In the genomic region with DNA sequence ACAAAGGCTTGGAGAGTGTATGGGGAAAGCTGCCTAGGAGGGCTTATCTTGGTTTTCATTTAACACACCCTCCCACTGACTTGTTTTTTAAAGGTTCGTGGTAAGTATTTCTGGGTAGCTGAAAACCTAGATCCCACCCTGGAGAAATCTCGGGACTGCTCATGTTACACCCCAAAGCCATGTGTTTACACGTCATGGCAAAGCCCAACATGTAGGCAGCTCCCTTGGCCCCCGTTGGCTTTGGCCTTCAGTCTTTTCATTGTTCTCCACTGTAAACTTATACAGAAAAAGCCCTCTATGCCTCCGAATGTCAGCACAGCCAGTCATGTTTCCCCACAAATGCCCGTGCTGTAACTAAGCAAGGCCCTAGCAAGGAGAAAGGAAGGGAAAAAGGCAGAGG, we compare ENCODE assay signal across 23 mouse cellular contexts.
DNase-seq lines count a peak whose midpoint lies in the region; ATAC-seq and TF ChIP-seq lines count a peak whose summit lies in the region.
"Had no signal": no experiment of that assay in that cellular context is flagged by ENCODE, and none has a peak within 500 bp of the region (broad histone marks: within the 10 kb centered on the region; RNA-seq: fewer than 3 reads in every experiment).

No protein-coding gene starts in this region.

- H3K36me3 ChIP-seq in hindbrain, embryonic 10.5 days: no peaks in the 10 kb centered on the region
- H3K36me3 ChIP-seq in hindbrain, embryonic 11.5 days (ENCODE audit: control insufficient read depth, insufficient read depth, low read length): no peaks in the 10 kb centered on the region
- H3K36me3 ChIP-seq in embryonic facial prominence, embryonic 10.5 days (replicated peaks): no peaks in the 10 kb centered on the region
- H3K36me3 ChIP-seq in embryonic facial prominence, embryonic 13.5 days: no peaks in the 10 kb centered on the region
- no peaks in the 10 kb centered on the region for H3K36me3 ChIP-seq in limb, embryonic 14.5 days (ENCODE audit: control insufficient read depth, insufficient read depth, low read length)
- H3K36me3 ChIP-seq in intestine, postnatal 0 days (ENCODE audit: control insufficient read depth, insufficient read depth): no peaks in the 10 kb centered on the region
- H3K36me3 ChIP-seq: liver, embryonic 15.5 days; neural tube, embryonic 15.5 days had no signal

- peaks cover 47% of the 10 kb centered on the region for H3K4me1 ChIP-seq in hindbrain, embryonic 10.5 days (replicated peaks)
- H3K4me1 ChIP-seq in hindbrain, embryonic 11.5 days (replicated peaks; ENCODE audit: control insufficient read depth, insufficient read depth, low read length): peaks cover 6% of the 10 kb centered on the region; the same call in 1 of the 2 replicates
- peaks cover 54% of the 10 kb centered on the region for H3K4me1 ChIP-seq in embryonic facial prominence, embryonic 10.5 days
- peaks cover 62% of the 10 kb centered on the region for H3K4me1 ChIP-seq in embryonic facial prominence, embryonic 13.5 days
- H3K4me1 ChIP-seq in limb, embryonic 14.5 days (ENCODE audit: control insufficient read depth, insufficient read depth, low read length): peaks cover 41% of the 10 kb centered on the region
- 0 out of 2 replicates have a peak, but pooled peaks cover 5% of the 10 kb centered on the region for H3K4me1 ChIP-seq in intestine, postnatal 0 days (replicated peaks; ENCODE audit: control insufficient read depth, insufficient read depth, low read length)

- peak overlapping the region; percentile 66 for H3K27ac ChIP-seq in hindbrain, embryonic 10.5 days
- H3K27ac ChIP-seq in hindbrain, embryonic 11.5 days (ENCODE audit: low read depth, low read length): no peak overlapping the region
- peak overlapping the region; percentile 73 for H3K27ac ChIP-seq in embryonic facial prominence, embryonic 10.5 days (replicated peaks)
- H3K27ac ChIP-seq in embryonic facial prominence, embryonic 13.5 days: peak overlapping the region; percentile 94
- H3K27ac ChIP-seq in limb, embryonic 14.5 days (replicated peaks; ENCODE audit: low read depth, low read length): peak overlapping the region; percentile 83
- H3K27ac ChIP-seq in intestine, postnatal 0 days (ENCODE audit: low read depth, low read length): no peak overlapping the region
- H3K27ac ChIP-seq: liver, embryonic 15.5 days; macrophage; neural tube, embryonic 15.5 days had no signal

- H3K27me3 ChIP-seq in hindbrain, embryonic 10.5 days (ENCODE audit: insufficient read depth, poor library complexity, severe bottlenecking): peaks cover 17% of the 10 kb centered on the region
- no peaks in the 10 kb centered on the region for H3K27me3 ChIP-seq in hindbrain, embryonic 11.5 days (ENCODE audit: control insufficient read depth, insufficient read depth, low read length)
- peaks cover 12% of the 10 kb centered on the region; the same call in 1 of the 2 replicates for H3K27me3 ChIP-seq in embryonic facial prominence, embryonic 10.5 days (replicated peaks; ENCODE audit: low read depth, poor library complexity, severe bottlenecking)
- peaks cover 16% of the 10 kb centered on the region; the same call in 1 of the 2 replicates for H3K27me3 ChIP-seq in embryonic facial prominence, embryonic 13.5 days
- no peaks in the 10 kb centered on the region for H3K27me3 ChIP-seq in limb, embryonic 14.5 days (ENCODE audit: control insufficient read depth, insufficient read depth, low read length)
- H3K27me3 ChIP-seq in intestine, postnatal 0 days (replicated peaks; ENCODE audit: control insufficient read depth, insufficient read depth, low read length): no peaks in the 10 kb centered on the region
- H3K27me3 ChIP-seq: liver, embryonic 15.5 days; Patski had no signal

- WGBS in hindbrain, embryonic 10.5 days: 63% methylated on average over 6 of the region's 6 CpGs
- 65% methylated on average over 6 of the region's 6 CpGs for WGBS in hindbrain, embryonic 11.5 days
- 51% methylated on average over 6 of the region's 6 CpGs for WGBS in embryonic facial prominence, embryonic 10.5 days
- 23% methylated on average over 6 of the region's 6 CpGs for WGBS in embryonic facial prominence, embryonic 13.5 days
- 23% methylated on average over 6 of the region's 6 CpGs for WGBS in limb, embryonic 14.5 days
- WGBS in intestine, postnatal 0 days: 69% methylated on average over 6 of the region's 6 CpGs

- no peak for TF ChIP-seq POLR2A in limb, embryonic 14.5 days (IDR thresholded peaks at IDR 0.05; ENCODE audit: borderline replicate concordance, extremely low read depth, insufficient read depth, insufficient read length)

- no peak for TF ChIP-seq CTCF in intestine, postnatal 0 days (IDR thresholded peaks at IDR 0.05; ENCODE audit: low read depth)

- no peak overlapping the region for H3K4me2 ChIP-seq in hindbrain, embryonic 11.5 days (replicated peaks; ENCODE audit: low read depth, low read length)
- no peak overlapping the region for H3K4me2 ChIP-seq in embryonic facial prominence, embryonic 13.5 days
- no peak overlapping the region for H3K4me2 ChIP-seq in limb, embryonic 14.5 days (replicated peaks; ENCODE audit: low read depth, low read length, severe bottlenecking)
- H3K4me2 ChIP-seq in intestine, postnatal 0 days (replicated peaks; ENCODE audit: low read depth): no peak overlapping the region
- H3K4me2 ChIP-seq: liver, embryonic 15.5 days; midbrain, embryonic 11.5 days; neural tube, embryonic 15.5 days had no signal

- H3K4me3 ChIP-seq in hindbrain, embryonic 10.5 days: no peak overlapping the region
- H3K4me3 ChIP-seq in hindbrain, embryonic 11.5 days (ENCODE audit: low read depth, low read length): no peak overlapping the region
- H3K4me3 ChIP-seq in embryonic facial prominence, embryonic 10.5 days: no peak overlapping the region
- no peak overlapping the region for H3K4me3 ChIP-seq in embryonic facial prominence, embryonic 13.5 days
- H3K4me3 ChIP-seq in limb, embryonic 14.5 days (replicated peaks; ENCODE audit: low read length): no peak overlapping the region
- H3K4me3 ChIP-seq in intestine, postnatal 0 days (ENCODE audit: low read depth, low read length): no peak overlapping the region
- H3K4me3 ChIP-seq: liver, embryonic 15.5 days; neural tube, embryonic 15.5 days had no signal

- no peak for ATAC-seq in hindbrain, embryonic 11.5 days (ENCODE audit: low FRiP score)
- ATAC-seq in embryonic facial prominence, embryonic 13.5 days (ENCODE audit: insufficient number of reproducible peaks, insufficient read depth, low FRiP score, low TSS enrichment, low read depth): peak; percentile 62; the same call in 1 of the 2 replicates
- ATAC-seq in limb, embryonic 14.5 days (ENCODE audit: low FRiP score, low read depth): peak; percentile 58; the same call in 1 of the 2 replicates
- ATAC-seq in intestine, postnatal 0 days: no peak
- ATAC-seq: forebrain, embryonic 16.5 days; inflammation-experienced regulatory T-cells, adult 6 months; Patski had no signal

- no peak for DNase-seq in hindbrain, embryonic 10.5 days (ENCODE audit: low spot score)
- DNase-seq in hindbrain, embryonic 11.5 days (ENCODE audit: low spot score): no peak
- no peak for DNase-seq in embryonic facial prominence, embryonic 10.5 days (ENCODE audit: low spot score)
- peak; percentile 52 for DNase-seq in limb, embryonic 14.5 days (ENCODE audit: low spot score)
- DNase-seq in embryo, embryonic 10.5 days (ENCODE audit: low spot score): no peak
- DNase-seq: adrenal gland, adult 8-10 months; cerebellum, adult 9-10 months; gastrocnemius, postnatal 36 days; heart, postnatal 36 days; kidney, adult 8-10 months; kidney, postnatal 25 days; left cerebral cortex, postnatal 4 days; right cerebral cortex, postnatal 25 days; thymus, postnatal 36 days had no signal

- no peak overlapping the region for H3K9ac ChIP-seq in hindbrain, embryonic 11.5 days (ENCODE audit: low read depth, low read length)
- H3K9ac ChIP-seq in embryonic facial prominence, embryonic 13.5 days: no peak overlapping the region
- no peak overlapping the region for H3K9ac ChIP-seq in limb, embryonic 14.5 days (ENCODE audit: low read depth, low read length, severe bottlenecking)
- no peak overlapping the region for H3K9ac ChIP-seq in intestine, postnatal 0 days (ENCODE audit: low read depth, low read length)
- H3K9ac ChIP-seq: liver, embryonic 15.5 days; neural tube, embryonic 15.5 days had no signal

- no peaks in the 10 kb centered on the region for H3K9me3 ChIP-seq in hindbrain, embryonic 10.5 days
- no peaks in the 10 kb centered on the region for H3K9me3 ChIP-seq in hindbrain, embryonic 11.5 days (ENCODE audit: control insufficient read depth, low read length)
- H3K9me3 ChIP-seq in embryonic facial prominence, embryonic 10.5 days: no peaks in the 10 kb centered on the region
- H3K9me3 ChIP-seq in embryonic facial prominence, embryonic 13.5 days: no peaks in the 10 kb centered on the region
- no peaks in the 10 kb centered on the region for H3K9me3 ChIP-seq in limb, embryonic 14.5 days (ENCODE audit: control insufficient read depth, low read length)
- H3K9me3 ChIP-seq in intestine, postnatal 0 days (ENCODE audit: control insufficient read depth): no peaks in the 10 kb centered on the region
- H3K9me3 ChIP-seq: liver, embryonic 15.5 days; neural tube, embryonic 15.5 days had no signal

Comparison
In these comparisons a context has a peak if more than half of its experiments do, and no peak if none do; other contexts are left out.
1. H3K27ac ChIP-seq: peak in hindbrain, embryonic 10.5 days (single experiment), embryonic facial prominence, embryonic 10.5 days (single experiment), embryonic facial prominence, embryonic 13.5 days (single experiment) and limb, embryonic 14.5 days (single experiment); none in hindbrain, embryonic 11.5 days (single experiment) and intestine, postnatal 0 days (single experiment).
2. ATAC-seq: peak in embryonic facial prominence, embryonic 13.5 days (single experiment) and limb, embryonic 14.5 days (single experiment); none in hindbrain, embryonic 11.5 days (single experiment) and intestine, postnatal 0 days (single experiment).